Mouse (Mus musculus) heart, embryonic 10.5 days (tissue): Measurements from ENCODE around the gene Iyd. TPM values are rescaled to one million over a fixed set of nuclear protein-coding genes. Genes with fewer than 3 reads are reported as not detected.

Experiments
- DNase-seq: peaks from one replicate; pipeline ENCODE4 v3.0.0-alpha.2; 2017; ENCODE audit warnings: low spot score
- H3K27ac ChIP-seq: fragments of 300-500 bp; sonication (generic); 2 replicates; pipeline ENCODE4 v1.5.1; 2016; ENCODE audit warnings: mild to moderate bottlenecking
- H3K27me3 ChIP-seq: fragments of 300-500 bp; sonication (generic); 2 replicates; pipeline ENCODE4 v1.6.1; 2016; ENCODE audit warnings: mild to moderate bottlenecking; ENCODE audit not compliant: poor library complexity, insufficient read depth, severe bottlenecking
- H3K36me3 ChIP-seq: fragments of 300-500 bp; sonication (generic); 2 replicates; pipeline ENCODE4 v1.6.1; 2016; ENCODE audit warnings: mild to moderate bottlenecking, moderate library complexity
- H3K4me1 ChIP-seq: fragments of 300-500 bp; sonication (generic); 2 replicates; pipeline ENCODE4 v1.6.1; 2016; ENCODE audit warnings: mild to moderate bottlenecking
- H3K4me3 ChIP-seq: fragments of 300-500 bp; sonication (generic); 2 replicates; pipeline ENCODE4 v1.5.1; 2016; ENCODE audit warnings: mild to moderate bottlenecking, moderate library complexity
- H3K9me3 ChIP-seq: fragments of 300-500 bp; sonication (generic); 2 replicates; pipeline ENCODE4 v1.6.1; 2016; ENCODE audit warnings: mild to moderate bottlenecking, moderate library complexity
- WGBS: fragments of 180-500 bp; shearing (Covaris S2); methylation state at CpG from one replicate; pipeline ENCODE4 v1.1.7; 2016; 5-methylcytosine and 5-hydroxymethylcytosine counted together
- polyA plus RNA-seq: library from polyadenylated mRNA; unstranded; fragments of >200 nt; fragmentation: Nextera tagmentation; extraction: Ambion mirVana; gene quantifications from 2 replicates; pipeline ENCODE4 v1.2.1, GENCODE M21; 2016

Iyd gene
- polyA plus RNA-seq, 1 experiment from 2014 or later, result 0.57 TPM

- no peaks in the 10 kb centered on the region for H3K27me3 ChIP-seq
- DNase-seq, result no peak
- no peak overlapping the region for H3K27ac ChIP-seq
- no peaks in the 10 kb centered on the region for H3K9me3 ChIP-seq
- no peak overlapping the region for H3K4me3 ChIP-seq
- H3K36me3 ChIP-seq, result no peaks in the 10 kb centered on the region
- H3K4me1 ChIP-seq, result peaks cover 4% of the 10 kb centered on the region; the same call in 1 of the 2 replicates
Measured at GRCm38 (mm10) chr10:3562165-3562564, 22.1 kb downstream of the Iyd start.

- Histone ChIP-seq H3K27me3 (no peaks in the 10 kb centered on the region), H3K4me3 (no peak overlapping the region), H3K9me3 (no peaks in the 10 kb centered on the region), H3K36me3 (no peaks in the 10 kb centered on the region), H3K4me1 (peaks cover 4% of the 10 kb centered on the region; the same call in 1 of the 2 replicates), H3K27ac (no peak overlapping the region)
- DNase-seq, result no peak
- WGBS, result 77% methylated on average over 4 of the region's 4 CpGs
Measured at GRCm38 (mm10) chr10:3565126-3565525, 25.1 kb downstream of the Iyd start.

GRCm38 (mm10) chr10:3567821-3568220 lies 27.8 kb downstream of the Iyd start:
- no peak overlapping the region for H3K27ac ChIP-seq
- H3K4me3 ChIP-seq, result no peak overlapping the region
- no peaks in the 10 kb centered on the region for H3K36me3 ChIP-seq
- WGBS, result 65% methylated on average over 6 of the region's 6 CpGs
- DNase-seq, result no peak
- no peaks in the 10 kb centered on the region for H3K27me3 ChIP-seq
- no peaks in the 10 kb centered on the region for H3K9me3 ChIP-seq
- H3K4me1 ChIP-seq, result peaks cover 4% of the 10 kb centered on the region; the same call in 1 of the 2 replicates

GRCm38 (mm10) chr10:3572723-3573649 lies 32.9 kb downstream of the Iyd start:
- 65% methylated on average over 10 of the region's 10 CpGs for WGBS

GRCm38 (mm10) chr10:3573905-3574500 lies 34.0 kb downstream of the Iyd start:
- no peak overlapping the region for H3K4me3 ChIP-seq
- H3K36me3 ChIP-seq, result no peaks in the 10 kb centered on the region
- H3K9me3 ChIP-seq, result no peaks in the 10 kb centered on the region
- H3K4me1 ChIP-seq, result no peaks in the 10 kb centered on the region
- H3K27ac ChIP-seq, result no peak overlapping the region
- no peak for DNase-seq
- no peaks in the 10 kb centered on the region for H3K27me3 ChIP-seq
- WGBS, result 79% methylated on average over 4 of the region's 4 CpGs

More at GRCm38 (mm10) chr10:3572723-3573649, 32.9 kb downstream of the Iyd start:
- DNase-seq, result no peak
- Histone ChIP-seq H3K9me3 (no peaks in the 10 kb centered on the region), H3K36me3 (no peaks in the 10 kb centered on the region), H3K27ac (no peak overlapping the region), H3K27me3 (no peaks in the 10 kb centered on the region), H3K4me3 (no peak overlapping the region), H3K4me1 (no peaks in the 10 kb centered on the region)

- Histone ChIP-seq H3K4me1 (no peaks in the 10 kb centered on the region), H3K9me3 (no peaks in the 10 kb centered on the region), H3K36me3 (no peaks in the 10 kb centered on the region), H3K27ac (no peak overlapping the region), H3K4me3 (no peak overlapping the region), H3K27me3 (no peaks in the 10 kb centered on the region)
- no peak for DNase-seq
- 66% methylated on average over 3 of the region's 3 CpGs for WGBS
Measured at GRCm38 (mm10) chr10:3590632-3591031, 50.6 kb downstream of the Iyd start.

- H3K27me3 ChIP-seq, result no peaks in the 10 kb centered on the region
- 59% methylated on average over 3 of the region's 3 CpGs for WGBS
- H3K27ac ChIP-seq, result no peak overlapping the region
- H3K36me3 ChIP-seq, result no peaks in the 10 kb centered on the region
- DNase-seq, result no peak
- no peak overlapping the region for H3K4me3 ChIP-seq
- H3K4me1 ChIP-seq, result no peaks in the 10 kb centered on the region
- H3K9me3 ChIP-seq, result no peaks in the 10 kb centered on the region
Measured at GRCm38 (mm10) chr10:3591790-3592189, 51.8 kb downstream of the Iyd start.

GRCm38 (mm10) chr10:3596697-3597096 lies 56.7 kb downstream of the Iyd start:
- no peak overlapping the region for H3K27ac ChIP-seq
- no peak overlapping the region for H3K4me3 ChIP-seq
- WGBS, result 55% methylated on average over 2 of the region's 2 CpGs
- no peaks in the 10 kb centered on the region for H3K36me3 ChIP-seq
- no peaks in the 10 kb centered on the region for H3K9me3 ChIP-seq
- no peaks in the 10 kb centered on the region for H3K27me3 ChIP-seq
- H3K4me1 ChIP-seq, result no peaks in the 10 kb centered on the region
- DNase-seq, result no peak

- 88% methylated on average over 3 of the region's 3 CpGs for WGBS
- no peaks in the 10 kb centered on the region for H3K9me3 ChIP-seq
- H3K4me3 ChIP-seq, result no peak overlapping the region
- DNase-seq, result no peak
- H3K27ac ChIP-seq, result no peak overlapping the region
- no peaks in the 10 kb centered on the region for H3K27me3 ChIP-seq
- H3K36me3 ChIP-seq, result no peaks in the 10 kb centered on the region
- no peaks in the 10 kb centered on the region for H3K4me1 ChIP-seq
Measured at GRCm38 (mm10) chr10:3597760-3598159, 57.7 kb downstream of the Iyd start.

Other genes starting within 250 kb of the Iyd start
- gene Ppp1r14c, start 174.2 kb upstream of the Iyd start, polyA plus RNA-seq, result 92.5 and 153 TPM in 2 replicates
- gene Plekhg1, start 200.1 kb downstream of the Iyd start, polyA plus RNA-seq, result 5.0 and 6.1 TPM in 2 replicates